Mouse (Mus musculus) neural tube, embryonic 11.5 days (tissue): ENCODE results near the gene Nrg4. TPM values are rescaled to one million over a fixed set of nuclear protein-coding genes. Genes with fewer than 3 reads are reported as not detected.
A peak's percentile ranks its signal among the peaks of the same experiment; 100 is the strongest.
"Not testable (repeated sequence)": the region's sequence is repeated elsewhere in the genome, so short reads cannot be mapped to it uniquely, and the experiment has no call there.

ENCODE experiments used
- ATAC-seq: fragments of 200-750 bp; cut with Nextera tagmentation; 2 replicates; pipeline ENCODE4 v1.8.0; 2017; ENCODE audit warnings: moderate number of reproducible peaks, mild to moderate bottlenecking, moderate TSS enrichment, moderate library complexity; ENCODE audit not compliant: insufficient read depth, low FRiP score, low TSS enrichment
- DNase-seq: peaks from one replicate; pipeline ENCODE4 v3.0.0-alpha.2; 2015; ENCODE audit warnings: low spot score
- H3K27ac ChIP-seq: fragments of 300-500 bp; sonication (generic); 2 replicates; pipeline ENCODE4 v1.5.1; 2014; ENCODE audit warnings: low read depth, mild to moderate bottlenecking, low read length
- H3K27me3 ChIP-seq: fragments of 300-500 bp; sonication (generic); 2 replicates; pipeline ENCODE4 v1.6.1; 2014; ENCODE audit warnings: mild to moderate bottlenecking, low read length, mixed read lengths; ENCODE audit not compliant: control insufficient read depth, insufficient read depth
- H3K36me3 ChIP-seq: fragments of 300-500 bp; sonication (generic); 2 replicates; pipeline ENCODE4 v1.6.1; 2014; ENCODE audit warnings: mild to moderate bottlenecking, low read length, moderate library complexity, mixed read lengths; ENCODE audit not compliant: control insufficient read depth, insufficient read depth
- H3K4me1 ChIP-seq: fragments of 300-500 bp; sonication (generic); 2 replicates; pipeline ENCODE4 v1.6.1; 2014; ENCODE audit warnings: low read length, mixed read lengths; ENCODE audit not compliant: control insufficient read depth, insufficient read depth
- H3K4me2 ChIP-seq: fragments of 300-500 bp; sonication (generic); 2 replicates; pipeline ENCODE4 v1.6.1; 2014; ENCODE audit warnings: low read depth, mild to moderate bottlenecking, moderate library complexity
- H3K4me3 ChIP-seq: fragments of 300-500 bp; sonication (generic); 2 replicates; pipeline ENCODE4 v1.5.1; 2014; ENCODE audit warnings: low read depth, low read length
- H3K9ac ChIP-seq: fragments of 300-500 bp; sonication (generic); 2 replicates; pipeline ENCODE4 v1.6.1; 2014; ENCODE audit warnings: mild to moderate bottlenecking, low read length
- H3K9me3 ChIP-seq: fragments of 300-500 bp; sonication (generic); 2 replicates; pipeline ENCODE4 v1.6.1; 2016; ENCODE audit warnings: low read length; ENCODE audit not compliant: control insufficient read depth
- WGBS: fragments of 180-500 bp; shearing (Covaris S2); extraction: QIAGEN DNeasy Blood & Tissue Kit; methylation state at CpG from one replicate; pipeline ENCODE4 v1.1.7; 2014; 5-methylcytosine and 5-hydroxymethylcytosine counted together
- polyA plus RNA-seq: library from polyadenylated mRNA; unstranded; fragments of >200 nt; fragmentation: Nextera tagmentation; extraction: Ambion mirVana; gene quantifications from 2 replicates; pipeline ENCODE4 v1.2.1, GENCODE M21; 2014

Nrg4 gene
- polyA plus RNA-seq, 1 experiment from 2014 or later: 1.1 TPM

- Histone ChIP-seq H3K4me2 (no peak overlapping the region), H3K36me3 (no peaks in the 10 kb centered on the region), H3K27me3 (no peaks in the 10 kb centered on the region), H3K4me3 (no peak overlapping the region), H3K9me3 (no peaks in the 10 kb centered on the region), H3K9ac (no peak overlapping the region), H3K4me1 (no peaks in the 10 kb centered on the region), H3K27ac (no peak overlapping the region)
- no peak for DNase-seq
- 73% methylated on average over 6 of the region's 6 CpGs for WGBS
- no peak for ATAC-seq
Measured at GRCm38 (mm10) chr9:55250595-55251247, 75.9 kb downstream of the Nrg4 start.

GRCm38 (mm10) chr9:55248465-55248864 lies 78.2 kb downstream of the Nrg4 start:
- Histone ChIP-seq H3K9me3 (no peaks in the 10 kb centered on the region), H3K36me3 (no peaks in the 10 kb centered on the region), H3K4me3 (no peak overlapping the region), H3K4me2 (no peak overlapping the region), H3K27me3 (no peaks in the 10 kb centered on the region), H3K9ac (no peak overlapping the region), H3K4me1 (no peaks in the 10 kb centered on the region), H3K27ac (no peak overlapping the region)
- DNase-seq: no peak
- 85% methylated on average over 4 of the region's 4 CpGs for WGBS
- ATAC-seq: no peak

GRCm38 (mm10) chr9:55246918-55247317 lies 79.7 kb downstream of the Nrg4 start:
- H3K4me2 ChIP-seq: no peak overlapping the region
- ATAC-seq (no peak), DNase-seq (no peak)
- 95% methylated on average over 4 of the region's 4 CpGs for WGBS
- no peaks in the 10 kb centered on the region for H3K36me3 ChIP-seq
- no peaks in the 10 kb centered on the region for H3K4me1 ChIP-seq
- H3K4me3 ChIP-seq: no peak overlapping the region
- H3K9me3 ChIP-seq: no peaks in the 10 kb centered on the region
- H3K27me3 ChIP-seq: no peaks in the 10 kb centered on the region
- H3K27ac ChIP-seq: no peak overlapping the region
- H3K9ac ChIP-seq: no peak overlapping the region

GRCm38 (mm10) chr9:55246440-55246839 lies 80.2 kb downstream of the Nrg4 start:
- DNase-seq (no peak), ATAC-seq (no peak)
- H3K9me3 ChIP-seq: no peaks in the 10 kb centered on the region
- H3K27me3 ChIP-seq: no peaks in the 10 kb centered on the region
- WGBS: 75% methylated on average over 8 of the region's 8 CpGs
- no peaks in the 10 kb centered on the region for H3K4me1 ChIP-seq
- no peak overlapping the region for H3K9ac ChIP-seq
- H3K4me3 ChIP-seq: no peak overlapping the region
- H3K4me2 ChIP-seq: no peak overlapping the region
- H3K36me3 ChIP-seq: no peaks in the 10 kb centered on the region
- no peak overlapping the region for H3K27ac ChIP-seq

- not testable (repeated sequence) for H3K4me1 ChIP-seq, H3K9ac ChIP-seq, H3K4me3 ChIP-seq, H3K27me3 ChIP-seq, ATAC-seq, DNase-seq, H3K27ac ChIP-seq, H3K9me3 ChIP-seq, H3K4me2 ChIP-seq, H3K36me3 ChIP-seq
- WGBS: 89% methylated on average over 1 of the region's 1 CpGs
Measured at GRCm38 (mm10) chr9:55245057-55245750, 81.4 kb downstream of the Nrg4 start.

- Histone ChIP-seq H3K9me3 (no peaks in the 10 kb centered on the region), H3K36me3 (no peaks in the 10 kb centered on the region), H3K27ac (no peak overlapping the region), H3K4me3 (no peak overlapping the region), H3K9ac (no peak overlapping the region), H3K4me2 (no peak overlapping the region), H3K27me3 (no peaks in the 10 kb centered on the region), H3K4me1 (no peaks in the 10 kb centered on the region)
- DNase-seq: no peak
- 77% methylated on average over 3 of the region's 3 CpGs for WGBS
- no peak for ATAC-seq
Measured at GRCm38 (mm10) chr9:55244079-55244478, 82.6 kb downstream of the Nrg4 start.

- 83% methylated on average over 3 of the region's 3 CpGs for WGBS
- Histone ChIP-seq H3K9ac (no peak overlapping the region), H3K4me2 (no peak overlapping the region), H3K4me3 (no peak overlapping the region), H3K27me3 (no peaks in the 10 kb centered on the region), H3K9me3 (no peaks in the 10 kb centered on the region), H3K4me1 (no peaks in the 10 kb centered on the region), H3K36me3 (no peaks in the 10 kb centered on the region), H3K27ac (no peak overlapping the region)
- ATAC-seq (no peak), DNase-seq (no peak)
Measured at GRCm38 (mm10) chr9:55243280-55243679, 83.4 kb downstream of the Nrg4 start.

GRCm38 (mm10) chr9:55241863-55242685 lies 84.6 kb downstream of the Nrg4 start:
- H3K9me3 ChIP-seq: no peaks in the 10 kb centered on the region
- no peaks in the 10 kb centered on the region for H3K27me3 ChIP-seq
- H3K4me3 ChIP-seq: no peak overlapping the region

More at GRCm38 (mm10) chr9:55241863-55242685, 84.6 kb downstream of the Nrg4 start:
- ATAC-seq: no peak
- 43% methylated on average over 24 of the region's 24 CpGs for WGBS
- DNase-seq: peak; percentile 21
- no peaks in the 10 kb centered on the region for H3K36me3 ChIP-seq
- H3K4me1 ChIP-seq: no peaks in the 10 kb centered on the region
- H3K9ac ChIP-seq: no peak overlapping the region
- H3K27ac ChIP-seq: no peak overlapping the region
- H3K4me2 ChIP-seq: peak overlapping the region; percentile 31
